Mouse (Mus musculus) olfactory bulb, adult 2 months (tissue): ENCODE results near the gene Tppp3. TPM values are rescaled to one million over a fixed set of nuclear protein-coding genes. Genes with fewer than 3 reads are reported as not detected.

ENCODE experiments used
- H3K27ac ChIP-seq: fragments of 200-500 bp; 2 replicates; pipeline ENCODE4 v1.5.1; 2012; ENCODE audit warnings: low read depth, low read length; ENCODE audit not compliant: insufficient read depth
- H3K4me1 ChIP-seq: fragments of 200-500 bp; 2 replicates; pipeline ENCODE4 v1.6.1; 2012; ENCODE audit warnings: low read length; ENCODE audit not compliant: control insufficient read depth, insufficient read depth
- H3K4me3 ChIP-seq: fragments of 200-500 bp; 2 replicates; pipeline ENCODE4 v1.5.1; 2012; ENCODE audit warnings: mild to moderate bottlenecking, low read depth, low read length, moderate library complexity; ENCODE audit not compliant: insufficient read depth
- CTCF ChIP-seq: fragments of 200-500 bp; IDR thresholded peaks from 2 replicates; pipeline ENCODE4 v1.5.1; 2012; ENCODE audit warnings: low read depth, mild to moderate bottlenecking, low read length, moderate library complexity; ENCODE audit not compliant: insufficient read depth
- POLR2A ChIP-seq: fragments of 200-500 bp; IDR thresholded peaks from 2 replicates; pipeline ENCODE4 v1.6.1; 2012; ENCODE audit warnings: mild to moderate bottlenecking, low read depth, low read length, moderate library complexity; ENCODE audit not compliant: insufficient read depth
- WGBS: fragments of 180-500 bp; shearing (Covaris S2); methylation state at CpG from one replicate; pipeline ENCODE4 v1.1.7; 2018; 5-methylcytosine and 5-hydroxymethylcytosine counted together
- polyA plus RNA-seq: library from polyadenylated mRNA; stranded (reverse); fragments of >200 nt; gene quantifications from 2 replicates; pipeline ENCODE4 v1.2.4, GENCODE M21; 2012; ENCODE audit warnings: low replicate concordance; ENCODE audit not compliant: missing spikeins, insufficient read depth, insufficient read length

The Tppp3 gene
- polyA plus RNA-seq, 1 experiment = not detected

GRCm38 (mm10) chr8:105514194-105514593, 42.9 kb upstream of the Tppp3 start:
- Histone ChIP-seq H3K4me3 (no peak overlapping the region), H3K4me1 (peaks cover 14% of the 10 kb centered on the region), H3K27ac (no peak overlapping the region)
- 96% methylated on average over 6 of the region's 6 CpGs for WGBS
- TF ChIP-seq CTCF (no peak), POLR2A (no peak)

- no peak overlapping the region for H3K27ac ChIP-seq
- no peaks in the 10 kb centered on the region for H3K4me1 ChIP-seq
- H3K4me3 ChIP-seq = no peak overlapping the region
- TF ChIP-seq CTCF (no peak), POLR2A (no peak)
- 65% methylated on average over 12 of the region's 12 CpGs for WGBS
Measured at GRCm38 (mm10) chr8:105509997-105510735, 38.8 kb upstream of the Tppp3 start.

- H3K27ac ChIP-seq = no peak overlapping the region
- no peak for TF ChIP-seq POLR2A
- TF ChIP-seq CTCF = no peak
- H3K4me1 ChIP-seq = no peaks in the 10 kb centered on the region
- WGBS = 58% methylated on average over 2 of the region's 2 CpGs
- H3K4me3 ChIP-seq = no peak overlapping the region
Measured at GRCm38 (mm10) chr8:105508758-105509157, 37.4 kb upstream of the Tppp3 start.

DNA sequence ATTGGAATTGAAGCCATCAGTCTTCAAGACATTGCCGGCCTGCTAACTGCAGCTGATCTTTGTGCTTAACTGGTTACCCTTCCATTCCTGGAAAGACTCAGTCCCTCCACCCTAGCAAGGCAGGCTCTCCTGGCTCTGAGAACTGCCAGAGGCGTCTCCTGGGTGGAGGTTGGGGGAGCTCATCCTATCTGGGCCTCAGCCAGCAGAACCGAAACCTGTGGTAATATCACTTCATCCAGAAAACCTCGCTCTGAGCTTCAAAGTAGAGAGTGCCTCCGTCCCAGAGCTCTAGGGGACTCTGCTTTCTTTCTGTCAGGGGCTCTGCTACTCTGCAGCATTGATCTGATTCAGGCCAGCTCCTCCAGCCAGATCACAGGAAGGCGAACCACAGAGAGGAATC, 35.7 kb upstream of the Tppp3 start:
- WGBS = 91% methylated on average over 6 of the region's 6 CpGs
- no peak for TF ChIP-seq POLR2A
- TF ChIP-seq CTCF = no peak
- H3K4me3 ChIP-seq = no peak overlapping the region
- no peak overlapping the region for H3K27ac ChIP-seq
- no peaks in the 10 kb centered on the region for H3K4me1 ChIP-seq

GRCm38 (mm10) chr8:105504617-105505016, 33.3 kb upstream of the Tppp3 start:
- no peaks in the 10 kb centered on the region for H3K4me1 ChIP-seq
- H3K4me3 ChIP-seq = no peak overlapping the region
- no peak overlapping the region for H3K27ac ChIP-seq
- 96% methylated on average over 3 of the region's 3 CpGs for WGBS
- TF ChIP-seq POLR2A (no peak), CTCF (no peak)

DNA sequence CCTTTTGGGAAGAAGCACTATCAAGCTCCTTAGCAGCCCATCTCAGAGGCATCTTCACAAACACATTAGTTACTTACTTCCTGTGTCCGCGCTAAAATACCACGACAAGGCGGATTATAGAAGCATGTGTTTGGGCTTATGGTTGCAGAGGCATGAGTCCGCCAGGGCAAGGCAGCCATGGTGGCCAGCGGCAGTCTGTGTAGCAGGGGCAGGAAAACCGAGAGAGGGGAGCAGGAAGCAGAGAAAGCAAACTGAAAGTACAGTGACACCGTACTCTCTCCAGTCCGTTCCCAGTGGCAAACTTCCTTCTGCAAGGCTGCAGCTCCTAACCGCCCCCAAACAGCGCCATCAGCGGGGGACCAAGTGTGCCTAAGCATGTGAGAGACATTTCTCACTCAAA, 28.5 kb upstream of the Tppp3 start:
- TF ChIP-seq CTCF = no peak
- TF ChIP-seq POLR2A = no peak
- WGBS = 76% methylated on average over 12 of the region's 12 CpGs
- Histone ChIP-seq H3K4me1 (peaks cover under 1% of the 10 kb centered on the region), H3K4me3 (no peak overlapping the region), H3K27ac (no peak overlapping the region)

DNA sequence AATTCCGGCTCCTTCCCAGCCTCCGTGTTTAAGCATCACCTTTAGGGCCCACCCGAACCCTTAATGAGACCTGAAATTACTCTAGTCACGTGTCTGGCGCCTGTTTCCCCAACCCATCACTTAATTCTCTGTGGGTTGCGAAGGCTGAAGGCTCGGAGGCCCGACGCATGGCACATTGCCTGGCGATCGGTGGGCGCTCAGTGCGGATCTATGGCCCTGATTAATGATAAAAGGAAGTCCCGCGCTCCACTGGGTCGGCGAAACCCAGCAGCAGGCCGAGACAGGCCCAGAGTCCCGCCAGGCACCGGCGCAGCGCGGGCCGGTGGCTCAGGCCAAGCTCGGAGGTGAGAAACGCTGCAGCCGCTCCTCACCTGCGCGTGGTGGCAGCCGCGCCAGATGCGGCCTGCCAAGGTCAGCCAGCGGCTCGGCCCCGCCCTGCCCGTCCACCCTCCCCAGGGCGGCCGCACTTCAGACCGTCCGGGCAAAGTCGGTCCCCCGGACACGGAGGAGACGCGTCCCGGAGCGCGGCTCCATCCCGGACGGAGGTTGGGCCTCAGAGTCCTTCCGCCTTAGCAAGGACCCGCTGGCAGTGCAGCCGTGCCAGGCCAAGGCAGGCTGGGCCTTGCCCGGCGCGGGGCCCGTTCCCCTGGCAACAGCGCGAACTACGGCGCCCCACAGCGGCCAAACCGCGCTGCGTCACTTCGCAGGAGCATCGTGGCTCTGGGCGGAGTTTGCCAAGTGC, 25.3 kb upstream of the Tppp3 start, which contains the start of gene Zdhhc1:
Gene Zdhhc1, minus strand, starts transcription at position 464 of the 742 bp plus-strand sequence.
- peaks cover 3% of the 10 kb centered on the region for H3K4me1 ChIP-seq
- WGBS = under 1% methylated on average over 68 of the region's 68 CpGs
- TF ChIP-seq POLR2A (0 out of 2 replicates have a peak, but pooled peaks have one; percentile 45), CTCF (peak; percentile 44; the same call in 1 of the 2 replicates)
- peak within 1 kb of the TSS; percentile 74 for H3K4me3 ChIP-seq
- peak within 1 kb of the TSS; percentile 83 for H3K27ac ChIP-seq

DNA sequence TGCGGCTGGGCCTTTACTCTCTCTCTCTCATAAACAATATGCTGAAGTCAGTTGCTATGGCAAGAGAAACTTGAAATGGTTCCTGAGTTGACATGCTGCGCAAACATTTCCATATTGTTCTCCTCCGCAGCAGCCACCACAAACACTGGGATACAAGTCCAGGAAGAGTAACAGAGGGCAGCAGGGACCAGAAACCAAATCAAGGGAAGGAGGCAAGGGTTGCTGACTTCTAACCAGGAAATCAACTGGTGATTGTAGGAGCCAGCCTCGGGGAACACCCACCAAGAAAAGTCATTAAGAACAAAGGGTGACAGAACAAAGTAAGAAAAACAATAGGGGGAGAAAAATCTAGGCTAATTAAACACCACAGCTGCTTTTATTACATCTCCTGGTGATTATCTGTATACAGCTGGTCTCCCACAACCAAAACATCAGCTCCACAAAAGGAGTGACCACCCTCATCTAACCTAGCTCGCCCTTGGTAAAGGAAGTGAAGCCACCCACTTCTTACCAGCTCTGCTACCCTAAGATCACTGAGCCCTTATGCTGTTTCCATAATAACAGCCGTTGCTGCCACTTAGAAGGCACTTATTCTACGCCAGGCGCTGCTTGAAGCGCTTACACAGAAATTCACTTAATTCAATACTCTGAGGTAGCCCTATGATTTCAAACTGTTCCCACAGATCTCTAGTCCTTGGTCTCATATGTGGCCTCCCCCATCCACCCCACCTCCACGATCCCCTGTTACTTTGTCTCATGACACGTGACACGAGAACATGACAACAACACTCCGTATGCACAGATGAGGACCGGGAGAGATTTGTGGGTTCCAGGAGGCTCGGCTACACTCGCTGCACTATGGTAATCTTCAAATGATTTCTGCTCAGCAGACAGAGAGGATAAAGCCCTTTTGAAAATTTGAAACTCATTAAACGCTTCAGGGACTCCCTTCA, 24.3 kb upstream of the Tppp3 start:
- Histone ChIP-seq H3K4me3 (peak overlapping the region; percentile 74), H3K27ac (peak overlapping the region; percentile 27), H3K4me1 (peaks cover 3% of the 10 kb centered on the region)
- TF ChIP-seq CTCF = no peak
- no peak for TF ChIP-seq POLR2A
- WGBS = 20% methylated on average over 17 of the region's 17 CpGs
